Mouse (Mus musculus): ENCODE results near the gene Cggbp1.

GRCm38 (mm10) chr16:64850287-64851084 is 1.3 kb upstream of the Cggbp1 start:
- TF ChIP-seq CTCF (IDR thresholded peaks at IDR 0.05; ENCODE audit: low read depth, low read length): no peak
- TF ChIP-seq POLR2A (IDR thresholded peaks at IDR 0.05; ENCODE audit: extremely low read depth, insufficient read depth, low read length): no peak

Data from liver, adult 2 months (tissue).